Mouse (Mus musculus) erythroblast, embryonic 14.5 days (primary cell): ENCODE data around the gene Cnr2. TPM values are rescaled to one million over a fixed set of nuclear protein-coding genes. Genes with fewer than 3 reads are reported as not detected.
A peak's percentile ranks its signal among the peaks of the same experiment; 100 is the strongest.

Source experiments
- H3K27me3 ChIP-seq: 2 replicates; pipeline ENCODE4 v1.6.1; 2012; ENCODE audit warnings: inconsistent platforms; ENCODE audit not compliant: control insufficient read depth
- H3K36me3 ChIP-seq: 2 replicates; pipeline ENCODE4 v1.6.1; 2012; ENCODE audit warnings: mild to moderate bottlenecking, inconsistent platforms; ENCODE audit not compliant: control insufficient read depth
- H3K4me1 ChIP-seq: 2 replicates; pipeline ENCODE4 v1.6.1; 2012; ENCODE audit warnings: inconsistent platforms; ENCODE audit not compliant: control insufficient read depth
- H3K4me3 ChIP-seq: replicated peaks from 2 replicates; pipeline ENCODE3; 2012; ENCODE audit warnings: moderate library complexity, mild to moderate bottlenecking, inconsistent platforms
- H3K9me3 ChIP-seq: 2 replicates; pipeline ENCODE4 v1.6.1; 2012; ENCODE audit warnings: low read length, inconsistent platforms, mixed read lengths; ENCODE audit not compliant: control insufficient read depth
- GATA1 ChIP-seq: IDR thresholded peaks from 2 replicates; pipeline ENCODE4 v1.6.1; 2012; ENCODE audit warnings: low read length, inconsistent platforms, mixed read lengths
- TAL1 ChIP-seq: IDR thresholded peaks from 3 replicates; pipeline ENCODE4 v1.6.1; 2012; ENCODE audit warnings: low read length, inconsistent platforms, mixed read lengths
- polyA plus RNA-seq: library from polyadenylated mRNA; stranded (reverse); fragments of >175 nt; gene quantifications from 2 replicates; pipeline ENCODE4 v1.2.3, GENCODE M21; 2012

Cnr2 gene
- 0.02 TPM in 1 of 2 replicates, not detected in the other for polyA plus RNA-seq

DNA sequence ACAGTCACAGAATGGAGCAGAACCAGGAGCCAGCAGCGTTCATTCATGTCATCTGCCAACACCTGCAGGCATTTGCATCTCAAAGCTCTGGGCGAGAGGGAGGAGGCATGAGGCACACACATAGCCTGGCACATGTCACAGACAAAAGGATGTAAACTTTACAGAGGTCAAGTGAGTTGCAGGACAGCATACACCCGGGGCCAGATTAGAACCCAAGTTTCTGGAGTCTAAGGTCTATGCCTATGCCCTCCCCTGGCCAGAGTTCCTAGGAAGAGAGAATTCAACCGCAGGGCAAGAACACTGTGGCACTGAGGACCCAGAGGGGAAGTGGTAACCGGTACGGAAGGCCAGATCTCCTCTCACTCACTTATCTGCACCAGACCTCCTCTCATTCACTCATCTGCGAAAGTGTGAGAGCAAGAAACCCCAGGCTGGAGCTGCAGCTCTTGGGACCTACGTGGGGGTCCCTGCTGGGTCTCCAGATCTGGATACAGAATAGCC, at the start of gene Cnr2:
Cnr2 (plus strand) TSS at position 324 of the 501 bp plus-strand sequence.
- peaks cover 67% of the 10 kb centered on the region for H3K4me1 ChIP-seq

DNA sequence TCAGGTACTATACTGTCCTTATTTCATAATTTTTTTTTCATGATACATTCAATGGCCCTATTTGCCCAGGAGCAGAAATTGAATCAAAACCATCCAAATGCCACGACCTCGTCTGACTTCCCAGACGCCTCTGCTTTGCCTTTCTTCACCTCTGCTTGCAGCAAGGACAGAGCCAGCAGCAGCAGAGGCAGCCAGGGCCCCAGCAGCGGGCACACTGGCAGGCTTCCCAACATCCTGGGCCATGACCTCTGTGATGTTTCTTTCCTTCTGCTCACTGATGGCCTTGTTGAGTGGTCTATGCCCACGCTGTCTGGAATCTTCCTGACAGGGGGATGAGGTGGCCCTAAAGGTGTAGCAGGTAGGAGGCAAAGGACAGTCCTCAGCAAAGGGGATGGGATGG, 47.6 kb upstream of the Cnr2 start:
- peaks cover 7% of the 10 kb centered on the region for H3K36me3 ChIP-seq
- peaks cover 7% of the 10 kb centered on the region for H3K9me3 ChIP-seq
- TF ChIP-seq TAL1 (no peak), GATA1 (no peak)
- no peak overlapping the region for H3K4me3 ChIP-seq
- peaks cover 55% of the 10 kb centered on the region for H3K4me1 ChIP-seq
- H3K27me3 ChIP-seq = no peaks in the 10 kb centered on the region

More for the DNA sequence above, at the start of gene Cnr2:
- TF ChIP-seq TAL1 = no peak
- TF ChIP-seq GATA1 = no peak
- H3K9me3 ChIP-seq = no peaks in the 10 kb centered on the region
- no peaks in the 10 kb centered on the region for H3K27me3 ChIP-seq
- H3K36me3 ChIP-seq = no peaks in the 10 kb centered on the region
- peak within 1 kb of the TSS; percentile 27 for H3K4me3 ChIP-seq

DNA sequence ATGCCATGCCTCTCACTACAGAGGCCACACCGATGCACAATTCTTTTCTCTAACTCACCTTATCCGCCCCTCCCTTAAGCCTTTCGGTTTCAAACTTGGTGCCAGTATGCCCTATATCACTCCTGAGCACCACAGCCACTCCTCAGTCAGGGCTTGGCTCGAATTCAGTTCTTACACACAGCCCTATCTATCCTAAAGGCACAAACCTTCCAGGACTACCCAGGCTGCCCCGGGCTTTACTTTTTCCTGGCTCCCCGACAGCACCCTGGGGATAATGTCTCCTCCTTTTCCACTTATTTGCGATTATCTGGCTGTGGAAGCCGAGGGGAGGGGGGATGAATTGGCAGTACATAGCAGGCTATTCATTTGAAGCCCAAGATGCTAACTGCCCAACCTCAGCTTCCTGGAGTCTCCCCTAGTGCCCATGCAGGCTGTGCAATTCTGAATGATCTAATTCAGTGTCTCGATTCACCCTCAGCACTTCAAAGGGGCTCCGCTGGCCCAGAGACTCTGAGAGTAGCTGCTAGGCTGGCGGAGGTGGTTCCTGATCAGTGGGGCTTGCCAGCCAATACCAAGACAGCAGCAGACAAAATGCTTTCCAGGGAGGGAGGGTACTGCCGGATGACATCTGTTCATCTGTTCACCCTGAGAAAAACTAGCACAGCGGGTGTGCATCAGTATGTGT, 44.6 kb upstream of the Cnr2 start:
- Histone ChIP-seq H3K9me3 (no peaks in the 10 kb centered on the region), H3K27me3 (no peaks in the 10 kb centered on the region), H3K36me3 (peaks cover 12% of the 10 kb centered on the region), H3K4me1 (peaks cover 84% of the 10 kb centered on the region), H3K4me3 (peak overlapping the region; percentile 36)
- TF ChIP-seq GATA1 (no peak), TAL1 (no peak)

DNA sequence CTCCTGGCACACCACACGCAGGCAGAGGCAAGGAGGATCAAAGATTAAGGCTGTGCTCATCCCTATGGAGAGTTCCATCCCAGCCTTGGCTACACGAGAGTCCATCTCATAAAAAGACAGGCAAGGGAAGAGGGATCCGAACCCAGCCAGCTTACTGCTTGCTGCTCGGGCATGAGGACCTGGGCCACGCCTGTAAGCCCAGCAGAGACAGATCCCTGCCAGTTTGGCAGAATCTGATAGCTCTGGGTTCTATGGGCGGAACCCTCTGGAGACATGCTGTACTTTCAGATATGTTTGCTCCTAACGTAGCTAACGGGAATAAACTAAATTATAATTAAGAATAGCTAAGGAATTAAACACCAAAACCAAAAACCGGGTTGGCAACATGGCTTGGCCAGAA, 43.3 kb upstream of the Cnr2 start:
- H3K4me3 ChIP-seq = peak overlapping the region; percentile 51
- H3K27me3 ChIP-seq = no peaks in the 10 kb centered on the region
- H3K36me3 ChIP-seq = peaks cover 12% of the 10 kb centered on the region
- H3K4me1 ChIP-seq = peaks cover 80% of the 10 kb centered on the region
- no peaks in the 10 kb centered on the region for H3K9me3 ChIP-seq
- TF ChIP-seq GATA1 = peak; percentile 64
- peak; percentile 49 for TF ChIP-seq TAL1

DNA sequence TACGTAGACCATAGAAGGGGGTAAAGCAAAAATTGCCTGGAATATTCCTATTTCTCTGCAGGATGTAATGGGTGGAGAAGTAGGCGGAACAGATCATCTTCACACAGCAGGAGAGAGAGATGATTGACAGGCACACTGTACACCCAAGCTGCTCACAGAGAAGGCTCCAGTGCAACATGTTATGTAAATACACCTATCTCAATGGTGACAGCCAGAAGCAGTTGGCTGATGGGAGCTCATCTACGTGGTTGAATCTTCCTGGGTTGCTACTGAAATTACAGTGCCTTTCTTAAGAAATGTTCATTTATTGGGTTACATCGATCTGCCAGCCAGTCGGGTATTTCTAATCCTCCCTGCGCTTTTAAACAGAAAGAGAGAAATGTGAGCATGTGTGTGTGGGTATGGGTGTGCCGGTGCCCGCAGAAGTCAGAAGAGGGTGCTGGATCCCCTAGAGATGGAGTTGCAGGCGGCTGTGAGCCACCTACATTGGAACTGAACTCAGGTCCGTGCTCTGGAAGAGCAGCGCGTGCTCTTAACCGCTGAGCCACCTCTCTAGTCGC, 41.1 kb upstream of the Cnr2 start:
- peaks cover 83% of the 10 kb centered on the region for H3K4me1 ChIP-seq

DNA sequence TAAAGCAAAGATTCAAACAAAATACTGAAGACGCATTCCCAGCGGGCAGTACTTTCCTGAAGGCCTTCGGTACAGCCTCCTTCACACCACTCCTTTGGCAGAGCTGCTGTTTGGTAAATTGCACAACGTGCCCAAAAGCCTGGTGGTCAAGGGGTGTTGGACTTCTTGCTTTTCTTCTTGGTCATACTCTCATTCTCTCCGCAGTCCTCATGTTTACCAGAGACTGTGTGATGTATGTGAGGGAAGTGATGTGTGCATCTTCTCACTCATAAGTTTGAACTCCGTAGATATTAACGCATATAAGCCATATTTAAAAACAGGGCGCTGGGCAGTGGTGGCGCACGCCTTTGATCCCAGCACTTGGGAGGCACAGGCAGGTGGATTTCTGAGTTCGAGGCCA, 40.6 kb upstream of the Cnr2 start:
- H3K4me1 ChIP-seq = peaks cover 84% of the 10 kb centered on the region
- no peaks in the 10 kb centered on the region for H3K27me3 ChIP-seq
- peaks cover 35% of the 10 kb centered on the region for H3K36me3 ChIP-seq
- TF ChIP-seq GATA1 (no peak), TAL1 (no peak)
- H3K4me3 ChIP-seq = peak overlapping the region; percentile 74
- no peaks in the 10 kb centered on the region for H3K9me3 ChIP-seq

More for the DNA sequence above, 41.1 kb upstream of the Cnr2 start:
- Histone ChIP-seq H3K4me3 (peak overlapping the region; percentile 74), H3K9me3 (no peaks in the 10 kb centered on the region), H3K36me3 (peaks cover 29% of the 10 kb centered on the region), H3K27me3 (no peaks in the 10 kb centered on the region)
- no peak for TF ChIP-seq TAL1
- TF ChIP-seq GATA1 = no peak

DNA sequence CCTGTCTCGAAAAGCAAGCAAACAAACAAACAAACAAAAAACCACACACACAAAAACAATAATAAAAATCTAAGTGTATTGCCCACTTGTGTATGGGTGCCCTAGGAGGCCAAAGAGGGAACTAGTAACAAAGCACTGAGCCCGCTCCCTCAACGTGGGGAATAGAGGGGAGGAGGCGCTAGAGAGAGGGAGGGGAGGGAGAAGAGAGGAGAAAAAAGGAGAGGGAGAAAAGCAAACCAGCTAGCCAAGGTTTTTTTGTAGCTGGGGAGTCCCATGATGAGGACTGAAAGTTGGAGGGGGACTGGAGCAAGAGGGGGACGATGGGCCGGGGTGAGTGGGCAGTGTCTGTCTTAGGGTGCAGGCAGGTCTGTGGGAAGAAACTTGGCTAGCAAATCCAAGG, 40.1 kb upstream of the Cnr2 start:
- Histone ChIP-seq H3K36me3 (peaks cover 39% of the 10 kb centered on the region), H3K9me3 (no peaks in the 10 kb centered on the region), H3K4me3 (peak overlapping the region; percentile 74), H3K27me3 (no peaks in the 10 kb centered on the region), H3K4me1 (peaks cover 84% of the 10 kb centered on the region)
- TF ChIP-seq GATA1 = no peak
- TF ChIP-seq TAL1 = no peak

DNA sequence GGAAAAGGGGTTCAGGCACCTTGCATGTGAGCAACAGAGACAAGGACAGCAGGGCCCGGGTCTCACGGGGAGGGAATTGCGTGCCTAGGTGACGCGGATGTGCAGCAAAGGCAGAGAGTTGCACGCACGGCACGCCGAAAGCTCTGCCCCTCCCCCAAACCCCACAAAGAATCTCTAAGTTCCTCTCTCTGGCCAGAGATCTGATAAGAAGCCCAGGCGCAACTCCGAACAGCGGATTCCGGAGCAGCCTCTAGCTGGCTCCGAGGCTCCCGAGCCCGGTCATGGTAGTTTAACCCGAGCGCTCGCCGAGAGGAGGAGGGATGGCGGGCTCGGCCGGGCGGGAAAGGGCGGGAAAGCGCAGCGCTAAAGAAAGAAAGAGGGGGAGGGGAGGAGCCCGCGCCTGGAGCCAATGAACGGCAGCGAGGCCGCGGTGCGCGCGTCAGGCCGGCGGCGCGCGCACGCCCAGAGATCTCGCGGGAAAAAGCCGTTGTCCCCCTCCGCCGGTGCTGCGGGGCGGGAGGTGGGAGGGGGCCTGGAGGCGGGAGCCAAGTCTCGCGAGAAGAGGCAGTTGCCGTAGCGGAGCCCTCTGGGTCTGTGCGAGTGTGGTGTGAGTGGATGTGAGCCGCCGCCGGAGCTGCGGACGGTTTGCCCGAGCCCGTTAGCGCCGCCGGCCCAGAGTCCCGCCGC, 39.5 kb upstream of the Cnr2 start, which contains the start of gene Srsf10:
Srsf10 (plus strand) TSS at position 212 of the 687 bp plus-strand sequence.
- H3K27me3 ChIP-seq = no peaks in the 10 kb centered on the region
- no peak for TF ChIP-seq TAL1
- TF ChIP-seq GATA1 = peak; percentile 62
- H3K4me3 ChIP-seq = peak within 1 kb of the TSS; percentile 74
- peaks cover 45% of the 10 kb centered on the region for H3K36me3 ChIP-seq
- H3K9me3 ChIP-seq = no peaks in the 10 kb centered on the region
- peaks cover 82% of the 10 kb centered on the region for H3K4me1 ChIP-seq
